Mouse (Mus musculus) left cerebral cortex, adult 8-10 months (tissue): ENCODE results near the gene Fis1. TPM values are rescaled to one million over a fixed set of nuclear protein-coding genes. Genes with fewer than 3 reads are reported as not detected.
A peak's percentile ranks its signal among the peaks of the same experiment; 100 is the strongest.
"Not testable (repeated sequence)": the region's sequence is repeated elsewhere in the genome, so short reads cannot be mapped to it uniquely, and the experiment has no call there.

Source experiments
- DNase-seq, 2 experiments: peaks; one replicate each; pipeline ENCODE4 v3.0.0; 2022; ENCODE audit warnings: low spot score in 2 of 2
- total RNA-seq, 4 experiments: library from RNA; stranded (reverse); gene quantifications; 2 replicates each; pipeline ENCODE4 v1.2.4; 2022

Fis1 gene
- total RNA-seq, 4 experiments from 2014 or later, result 256 to 283 (median 275) TPM

- DNase-seq, result no peak
Observed at GRCm38 (mm10) chr5:136940845-136941560, 12.1 kb upstream of the Fis1 start.

- DNase-seq, result no peak
Observed at GRCm38 (mm10) chr5:136942781-136943180, 10.3 kb upstream of the Fis1 start.

GRCm38 (mm10) chr5:136943382-136943781 is 9.7 kb upstream of the Fis1 start:
- no peak for DNase-seq

DNA sequence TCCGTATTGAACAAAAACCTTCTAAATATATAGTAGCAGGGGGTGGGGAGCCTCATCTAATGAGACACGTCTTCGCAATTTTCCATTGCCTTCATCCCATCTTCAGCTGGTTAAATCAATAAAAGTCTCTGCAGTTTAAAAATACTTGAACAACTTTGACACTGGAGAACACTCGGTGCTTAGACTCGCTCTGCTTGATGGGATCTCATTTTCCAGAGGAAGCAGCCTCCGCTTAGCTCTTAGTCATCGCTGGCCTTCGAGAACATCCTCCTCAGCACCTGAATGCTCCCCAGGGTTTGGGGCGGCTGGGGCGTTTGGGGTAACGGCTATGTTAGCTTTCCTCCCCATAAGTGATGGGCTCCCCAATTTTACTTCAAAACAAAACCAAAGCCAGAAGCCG is 8.0 kb upstream of the Fis1 start:
- no peak for DNase-seq

- no peak for DNase-seq
Observed at GRCm38 (mm10) chr5:136947874-136948273, 5.2 kb upstream of the Fis1 start.

GRCm38 (mm10) chr5:136949551-136950336 is 3.3 kb upstream of the Fis1 start:
- not testable (repeated sequence) for DNase-seq

- no peak for DNase-seq
Observed at GRCm38 (mm10) chr5:136950521-136950920, 2.6 kb upstream of the Fis1 start.

GRCm38 (mm10) chr5:136952153-136952552 is 922 bp upstream of the Fis1 start:
- no peak for DNase-seq

- DNase-seq, result no peak
Observed at GRCm38 (mm10) chr5:136953440-136953951, 421 bp downstream of the Fis1 start.

GRCm38 (mm10) chr5:136955622-136956021 is 2.5 kb downstream of the Fis1 start:
- DNase-seq, result no peak

- no peak for DNase-seq
Observed at GRCm38 (mm10) chr5:136957250-136957649, 4.2 kb downstream of the Fis1 start.

- no peak for DNase-seq
Observed at GRCm38 (mm10) chr5:136958991-136959605, 6.0 kb downstream of the Fis1 start.

GRCm38 (mm10) chr5:136960053-136960452 is 7.0 kb downstream of the Fis1 start:
- DNase-seq, result no peak

DNA sequence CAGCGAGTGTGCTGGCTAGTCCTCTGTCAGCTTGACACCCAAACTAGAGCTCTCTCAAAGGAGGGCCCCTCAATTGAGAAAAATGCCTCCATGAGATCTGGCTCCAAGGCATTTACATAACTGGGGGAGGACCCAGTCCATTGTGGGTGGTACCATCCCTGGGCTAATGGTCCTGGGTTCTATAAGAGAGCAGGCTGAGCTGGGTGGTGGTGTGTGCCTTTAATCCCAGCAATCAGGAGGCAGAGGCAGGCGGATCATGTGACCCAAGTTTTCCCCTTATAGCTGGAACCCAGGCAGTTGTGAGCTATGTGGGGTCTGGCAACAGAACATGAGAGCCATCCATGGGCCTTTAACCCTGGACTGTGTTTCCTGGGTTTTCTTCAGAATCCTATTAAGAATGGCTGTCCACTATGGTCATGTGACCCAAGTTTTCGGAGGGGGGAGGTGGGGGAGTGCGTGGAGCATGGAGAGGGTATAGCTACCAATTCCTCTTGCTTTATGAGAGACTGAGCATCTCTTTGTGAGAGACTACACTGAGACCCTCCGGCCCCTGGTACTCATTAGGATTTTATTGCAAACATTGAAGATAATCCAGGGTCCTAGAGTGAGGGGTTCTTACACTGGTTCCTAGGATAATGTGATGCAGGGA is 8.4 kb downstream of the Fis1 start:
- no peak for DNase-seq

- peak; percentile 89 to 91 for DNase-seq
Observed at GRCm38 (mm10) chr5:136961983-136962461, 8.9 kb downstream of the Fis1 start.

DNA sequence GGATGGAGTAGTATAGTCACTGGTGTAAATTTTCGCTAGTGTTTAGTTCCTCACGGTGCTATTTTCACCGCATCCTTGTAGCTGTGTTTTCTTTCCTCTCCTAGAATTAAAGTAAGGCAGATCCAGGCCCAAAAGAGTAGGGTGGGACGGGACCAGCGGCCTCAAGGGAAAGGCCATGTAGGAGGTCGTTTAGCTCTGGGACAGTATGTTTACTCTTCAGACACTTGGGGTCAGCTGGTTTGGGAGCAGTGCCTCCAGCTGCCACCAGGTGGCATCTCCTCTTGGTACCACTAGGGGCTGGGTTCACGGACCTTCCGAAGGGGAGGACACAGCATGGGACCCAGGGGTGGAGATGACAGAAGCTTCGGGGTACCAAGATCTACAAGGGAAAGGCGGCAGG is 9.4 kb downstream of the Fis1 start:
- DNase-seq, result peak; percentile 62 to 73

- no peak for DNase-seq
Observed at GRCm38 (mm10) chr5:136962966-136963540, 10.0 kb downstream of the Fis1 start.

GRCm38 (mm10) chr5:136965210-136965609 is 12.1 kb downstream of the Fis1 start:
- no peak for DNase-seq

DNA sequence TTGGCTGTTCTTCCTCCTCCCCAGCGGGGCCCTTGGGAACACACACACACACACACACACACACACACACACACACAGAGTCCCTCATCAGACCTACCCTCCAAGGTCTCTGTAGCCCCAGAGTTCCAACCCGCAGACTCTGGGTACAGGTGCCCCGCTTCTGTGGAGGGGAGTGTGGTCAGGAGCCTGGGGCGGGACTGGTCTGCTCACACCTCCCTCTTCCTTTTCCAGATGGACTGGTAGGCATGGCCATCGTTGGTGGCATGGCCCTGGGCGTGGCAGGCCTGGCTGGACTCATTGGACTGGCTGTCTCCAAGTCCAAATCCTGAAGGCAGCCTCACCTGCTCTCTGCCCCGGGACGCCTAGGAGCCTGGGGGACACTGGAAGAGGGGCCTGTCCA is 12.6 kb downstream of the Fis1 start:
- no peak for DNase-seq

DNA sequence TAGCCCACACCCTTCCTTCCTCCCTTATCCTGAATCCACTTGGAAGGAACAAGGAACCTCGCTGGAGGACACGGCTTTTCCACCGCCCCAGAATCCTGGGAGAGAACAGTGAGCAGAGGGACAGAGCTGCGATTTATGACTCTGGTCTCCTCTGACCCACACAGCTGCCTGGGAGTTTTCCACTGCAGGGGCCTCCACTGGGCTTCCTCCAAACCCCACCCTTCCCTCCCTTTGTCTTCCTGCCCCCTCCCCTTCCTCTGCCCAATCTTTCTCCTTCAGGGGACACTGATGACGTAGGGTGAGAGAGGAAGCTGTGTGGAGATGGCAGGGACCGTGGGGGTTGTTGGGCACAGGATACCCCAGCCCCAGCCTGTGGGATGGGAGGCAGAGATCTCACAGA is 13.3 kb downstream of the Fis1 start, which contains the start of gene Cldn15:
Cldn15 (plus strand) TSS at position 286 of the 400 bp plus-strand sequence.
- DNase-seq, result no peak

- DNase-seq, result no peak
Observed at GRCm38 (mm10) chr5:136966861-136967455, 13.9 kb downstream of the Fis1 start.
